In genomic region chr5:75043011-75043445, GRCm38 (mm10) we compare ENCODE assay signal across 8 mouse cellular contexts. TPM values are rescaled to one million over a fixed set of nuclear protein-coding genes. Genes with fewer than 3 reads are reported as not detected.
DNase-seq lines count a peak whose midpoint lies in the region; ATAC-seq and TF ChIP-seq lines count a peak whose summit lies in the region.

No protein-coding gene starts in this region.

- peak overlapping the region; percentile 94 to 98 for H3K4me3 ChIP-seq in MEL (ENCODE audit: control insufficient read depth in 1 of 2, insufficient read depth in 1 of 2, low read depth in 2 of 2, low read length in 2 of 2)
- peak overlapping the region; percentile 95 for H3K4me3 ChIP-seq in heart, embryonic 12.5 days
- peak overlapping the region; percentile 94 for H3K4me3 ChIP-seq in liver, embryonic 13.5 days (replicated peaks)

- no peaks in the 10 kb centered on the region for H3K9me3 ChIP-seq in MEL (replicated peaks; ENCODE audit: insufficient read depth, low read length)
- H3K9me3 ChIP-seq in heart, embryonic 12.5 days (replicated peaks): peaks cover 2% of the 10 kb centered on the region; the same call in 1 of the 2 replicates
- no peaks in the 10 kb centered on the region for H3K9me3 ChIP-seq in liver, embryonic 13.5 days (replicated peaks)

- no peak for TF ChIP-seq CTCF in MEL (IDR thresholded peaks at IDR 0.05 in 2 of 3, conservative IDR thresholded peaks at IDR 0.05 in 1 of 3; ENCODE audit: control insufficient read depth in 1 of 3, insufficient read depth in 1 of 3, low read depth in 2 of 3, low read length in 3 of 3, poor library complexity in 1 of 3, severe bottlenecking in 1 of 3)

- WGBS in heart, embryonic 12.5 days: 15% methylated on average over 9 of the region's 9 CpGs
- 13% methylated on average over 9 of the region's 9 CpGs for WGBS in liver, embryonic 13.5 days (ENCODE audit: insufficient replicate concordance)

- DNase-seq in heart, adult 8-10 months (ENCODE audit: low spot score): peak; percentile 16
- DNase-seq in heart, postnatal 36 days: no peak
- peak; percentile 38 for DNase-seq in MEL (ENCODE audit: low read depth, low spot score)
- DNase-seq in liver, embryonic 13.5 days: no peak
- no peak for DNase-seq in yolk sac, embryonic 10.5 days (ENCODE audit: low spot score)
- no peak for DNase-seq in gastrocnemius, postnatal 36 days
- DNase-seq in thymus, postnatal 25 days: no peak

- intact Hi-C loops in heart, postnatal 36 days (cut with DNase I): loop anchor here (5.0 kb wide), 2 partner anchors 251 to 511 kb away; partner anchors contain the start of gene Scfd2
- intact Hi-C loops in gastrocnemius, postnatal 36 days (cut with DNase I): no loop called here

- TF ChIP-seq RAD21 in MEL (IDR thresholded peaks at IDR 0.05; ENCODE audit: low read depth, low read length): no peak

- peak overlapping the region; percentile 54 for H3K27ac ChIP-seq in MEL (ENCODE audit: control insufficient read depth, low read depth, low read length)
- no peak overlapping the region for H3K27ac ChIP-seq in heart, embryonic 12.5 days (ENCODE audit: poor library complexity, severe bottlenecking)
- peak overlapping the region; percentile 88; the same call in 1 of the 2 replicates for H3K27ac ChIP-seq in liver, embryonic 13.5 days

- peaks cover 42% of the 10 kb centered on the region for H3K79me2 ChIP-seq in MEL (ENCODE audit: control insufficient read depth, insufficient read depth, low read length, poor library complexity)

- H3K9ac ChIP-seq in MEL (ENCODE audit: control insufficient read depth, low read depth, low read length, poor library complexity, severe bottlenecking): peak overlapping the region; percentile 100
- peak overlapping the region; percentile 99 for H3K9ac ChIP-seq in heart, embryonic 12.5 days
- peak overlapping the region; percentile 98 for H3K9ac ChIP-seq in liver, embryonic 13.5 days

- no peak for TF ChIP-seq POLR2A in MEL (IDR thresholded peaks at IDR 0.05; ENCODE audit: control insufficient read depth in 1 of 2, insufficient read depth in 1 of 2, low read depth in 1 of 2, low read length in 2 of 2, poor library complexity in 1 of 2)

- peak overlapping the region; percentile 92 for H3K4me2 ChIP-seq in heart, embryonic 12.5 days
- H3K4me2 ChIP-seq in liver, embryonic 13.5 days: peak overlapping the region; percentile 89

- TF ChIP-seq EP300 in MEL (IDR thresholded peaks at IDR 0.05; ENCODE audit: low read depth in 1 of 2, low read length in 2 of 2): peak in 1 of 2 experiments; percentile 61; a peak in 3 of 4 replicates

- no peaks in the 10 kb centered on the region for H3K27me3 ChIP-seq in MEL (ENCODE audit: control insufficient read depth in 1 of 2, insufficient read depth in 2 of 2, low read length in 2 of 2)
- no peaks in the 10 kb centered on the region for H3K27me3 ChIP-seq in heart, embryonic 12.5 days (replicated peaks)
- no peaks in the 10 kb centered on the region for H3K27me3 ChIP-seq in liver, embryonic 13.5 days

- H3K36me3 ChIP-seq in MEL (ENCODE audit: control insufficient read depth in 1 of 2, insufficient read depth in 2 of 2, low read length in 2 of 2): peaks cover 0 to 15% of the 10 kb centered on the region in 2 experiments; a peak in 3 of 4 replicates
- H3K36me3 ChIP-seq in heart, embryonic 12.5 days: 0 out of 2 replicates have a peak, but pooled peaks cover 6% of the 10 kb centered on the region
- H3K36me3 ChIP-seq in liver, embryonic 13.5 days: no peaks in the 10 kb centered on the region

- no peak for ATAC-seq in heart, embryonic 12.5 days (ENCODE audit: insufficient number of reproducible peaks, low FRiP score)
- ATAC-seq in liver, embryonic 13.5 days (ENCODE audit: low read depth): no peak

- H3K4me1 ChIP-seq in MEL (ENCODE audit: control insufficient read depth in 1 of 2, insufficient read depth in 2 of 2, low read length in 2 of 2): peaks cover 0 to 12% of the 10 kb centered on the region in 2 experiments; a peak in 2 of 4 replicates
- H3K4me1 ChIP-seq in heart, embryonic 12.5 days (replicated peaks): peaks cover 15% of the 10 kb centered on the region
- H3K4me1 ChIP-seq in liver, embryonic 13.5 days (replicated peaks): peaks cover 30% of the 10 kb centered on the region

TF ChIP-seq in MEL, 35 proteins besides CTCF, POLR2A, EP300 and RAD21:
- TF ChIP-seq TAL1 (IDR thresholded peaks at IDR 0.05; ENCODE audit: low read length) (no peak), MAFK (IDR thresholded peaks at IDR 0.05; ENCODE audit: borderline replicate concordance, low read depth, low read length) (no peak), KAT2A (conservative IDR thresholded peaks at IDR 0.05; ENCODE audit: low read depth, low read length) (0 out of 2 replicates have a peak, but pooled peaks have one; percentile 20), E2F4 (IDR thresholded peaks at IDR 0.05; ENCODE audit: borderline replicate concordance, low read depth, low read length) (no peak), NELFE (IDR thresholded peaks at IDR 0.05; ENCODE audit: low read depth, low read length) (peak; percentile 25; the same call in 1 of the 2 replicates), MAX (IDR thresholded peaks at IDR 0.05; ENCODE audit: low read length) (0 out of 2 replicates have a peak, but pooled peaks have one; percentile 41), USF2 (IDR thresholded peaks at IDR 0.05; ENCODE audit: borderline replicate concordance in 1 of 2, insufficient read depth in 1 of 2, low read depth in 1 of 2, low read length in 2 of 2) (no peak), MAZ (IDR thresholded peaks at IDR 0.05; ENCODE audit: low read depth, low read length) (no peak), HCFC1 (IDR thresholded peaks at IDR 0.05; ENCODE audit: low read depth, low read length) (no peak), BHLHE40 (IDR thresholded peaks at IDR 0.05; ENCODE audit: borderline replicate concordance, low read depth, low read length) (no peak), POLR2AphosphoS2 (IDR thresholded peaks at IDR 0.05; ENCODE audit: low read length) (no peak), ZNF384 (IDR thresholded peaks at IDR 0.05; ENCODE audit: low read depth, low read length) (no peak), ELF1 (IDR thresholded peaks at IDR 0.05; ENCODE audit: low read depth, low read length) (peak; percentile 43; the same call in 1 of the 2 replicates), MYC (IDR thresholded peaks at IDR 0.05; ENCODE audit: low read depth, low read length) (0 out of 2 replicates have a peak, but pooled peaks have one; percentile 45), CHD1 (IDR thresholded peaks at IDR 0.05; ENCODE audit: low read depth, low read length) (0 out of 2 replicates have a peak, but pooled peaks have one; percentile 80), ETS1 (IDR thresholded peaks at IDR 0.05; ENCODE audit: low read depth, low read length) (peak; percentile 38; the same call in 1 of the 2 replicates), SIN3A (IDR thresholded peaks at IDR 0.05; ENCODE audit: low read length) (peak; percentile 66; the same call in 1 of the 2 replicates), TBP (IDR thresholded peaks at IDR 0.05; ENCODE audit: low read depth, low read length) (no peak), ZKSCAN1 (IDR thresholded peaks at IDR 0.05; ENCODE audit: low read depth, low read length) (no peak), USF1 (IDR thresholded peaks at IDR 0.05; ENCODE audit: low read depth, low read length) (no peak), GATA1 (IDR thresholded peaks at IDR 0.05; ENCODE audit: low read depth, low read length) (peak; percentile 53; the same call in 1 of the 2 replicates)
TF ChIP-seq in MEL: peak in this region for 9.

RNA-seq across cellular contexts. Expression of gene Chic2, which starts 1.5 kb away (rescaled TPM):
- 10 to 100 TPM; 13.9 to 18.2 (median 14.7) TPM for total RNA-seq in heart, adult 8-10 months (2022)
- total RNA-seq in heart, postnatal 36 days (2021): 10 to 100 TPM; 23.8 to 26.4 TPM
- total RNA-seq in MEL (2012; rRNA removed): 31.2 and 33.4 TPM in 2 replicates
- polyA plus RNA-seq in MEL (2012; ENCODE audit: insufficient read depth in 1 of 2, insufficient read length in 2 of 2, low read depth in 1 of 2, low replicate concordance in 2 of 2, missing spikeins in 1 of 2): 100 to 1,000 TPM in 1 of 2 experiments, 10 to 100 TPM in 1; 41.1 to 100 TPM
- polyA plus RNA-seq in heart, embryonic 12.5 days (2016; fragmentation: Nextera tagmentation; extraction: Ambion mirVana): 39.9 and 40.5 TPM in 2 replicates
- 17.8 and 17.9 TPM in 2 replicates for polyA plus RNA-seq in liver, embryonic 13.5 days (2015; fragmentation: Nextera tagmentation; extraction: Ambion mirVana)
- total RNA-seq in gastrocnemius, postnatal 36 days (2021): 10 to 100 TPM; 11.5 to 14.2 TPM

RNA-seq across cellular contexts. Expression of gene Gsx2, which starts 32.4 kb away (rescaled TPM):
- total RNA-seq in heart, adult 8-10 months (2022): not detected
- total RNA-seq in heart, postnatal 36 days (2021): not detected
- total RNA-seq in MEL (2012; rRNA removed): not detected in 2 replicates
- not detected for polyA plus RNA-seq in MEL (2012; ENCODE audit: insufficient read depth in 1 of 2, insufficient read length in 2 of 2, low read depth in 1 of 2, low replicate concordance in 2 of 2, missing spikeins in 1 of 2)
- not detected in 2 replicates for polyA plus RNA-seq in heart, embryonic 12.5 days (2016; fragmentation: Nextera tagmentation; extraction: Ambion mirVana)
- polyA plus RNA-seq in liver, embryonic 13.5 days (2015; fragmentation: Nextera tagmentation; extraction: Ambion mirVana): not detected in 2 replicates
- not detected for total RNA-seq in gastrocnemius, postnatal 36 days (2021)

Comparison
In these comparisons a context has a peak if more than half of its experiments do, and no peak if none do; other contexts are left out.
1. DNase-seq: peak in heart, adult 8-10 months (single experiment) and MEL (single experiment); none in heart, postnatal 36 days (0 of 2), liver, embryonic 13.5 days (single experiment), yolk sac, embryonic 10.5 days (single experiment), gastrocnemius, postnatal 36 days (0 of 2) and thymus, postnatal 25 days (single experiment).
2. Peak in every context shown above with its lines, with median percentiles within 50 percentile points of each other: H3K4me3 ChIP-seq and H3K9ac ChIP-seq.